Mouse (Mus musculus) embryo, embryonic 11.5 days (tissue): ENCODE measurements around the gene Mdc1.
A peak's percentile ranks its signal among the peaks of the same experiment; 100 is the strongest.
"Not testable (repeated sequence)": the region's sequence is repeated elsewhere in the genome, so short reads cannot be mapped to it uniquely, and the experiment has no call there.

Source experiments
- DNase-seq: peaks from one replicate; pipeline ENCODE4 v3.0.0-alpha.2; 2012; ENCODE audit warnings: low read depth, low spot score

Gene Mdc1

DNA sequence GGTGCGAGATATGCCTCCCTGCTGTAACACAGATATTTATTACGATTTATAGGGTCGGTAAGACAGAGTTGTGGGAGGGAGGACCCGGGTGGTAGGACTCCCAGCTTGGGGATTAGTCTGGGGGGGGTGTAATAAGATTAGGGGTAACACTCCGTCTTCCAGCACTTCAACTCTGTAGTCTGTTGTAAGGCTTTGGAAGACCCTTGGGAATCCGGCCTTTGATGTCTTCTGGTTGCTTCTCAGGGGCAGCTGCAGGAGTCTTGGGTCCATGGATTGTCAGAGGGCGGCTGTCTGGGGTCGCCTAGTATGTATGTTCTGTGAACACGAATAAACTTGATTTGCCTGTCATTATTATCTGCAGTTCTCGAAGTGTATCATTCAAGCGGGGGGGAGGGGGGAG lies 18.8 kb upstream of the Mdc1 start:
- DNase-seq, result no peak

DNA sequence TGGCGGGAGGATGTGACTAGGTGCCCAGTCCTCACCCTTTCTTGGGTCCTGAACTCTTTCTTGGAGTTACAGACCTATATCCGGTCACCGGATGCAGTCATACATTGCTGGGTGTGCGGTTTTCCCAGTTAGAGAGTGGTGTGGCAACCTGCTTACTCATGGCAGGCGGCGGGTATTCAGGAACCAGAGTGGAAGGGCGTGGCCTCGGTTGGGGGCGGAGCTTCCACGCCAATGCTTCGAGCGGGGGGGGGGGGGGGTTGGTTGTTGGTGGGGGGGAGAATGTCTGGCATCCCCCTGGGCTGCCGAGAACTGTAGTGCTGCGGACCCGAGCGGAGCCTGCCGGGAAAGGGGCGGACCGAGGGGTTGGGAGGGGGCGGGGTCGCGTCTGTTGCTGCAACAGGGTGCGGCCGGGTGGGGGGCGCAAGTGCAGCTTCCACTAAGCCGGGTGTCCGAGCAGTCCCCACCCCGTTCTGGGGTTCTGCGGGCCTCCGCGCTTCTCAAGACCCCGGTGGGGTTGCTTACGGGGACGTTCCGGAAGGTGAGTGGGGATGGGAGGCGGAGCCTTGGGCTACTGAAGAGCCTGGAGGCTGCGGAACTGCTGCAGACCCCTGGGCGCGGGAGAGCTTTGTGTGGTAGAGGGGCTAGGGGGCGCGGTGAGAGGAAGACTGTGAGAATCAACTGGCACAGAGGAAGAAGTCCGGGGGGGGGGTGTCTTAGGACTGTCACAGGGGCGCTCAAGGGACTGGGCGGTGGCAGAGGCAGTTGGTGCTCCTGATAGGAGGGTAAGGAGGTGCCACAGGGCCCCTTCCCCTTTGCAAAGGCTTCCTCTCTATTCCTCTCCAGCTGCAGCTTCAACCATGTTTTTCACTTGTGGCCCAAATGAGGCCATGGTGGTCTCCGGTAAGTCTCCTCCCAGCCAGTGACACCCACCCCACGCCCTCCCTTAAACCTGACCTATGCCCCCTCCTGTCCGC lies 18.1 kb upstream of the Mdc1 start, which contains the start of gene Flot1:
Flot1 (plus strand) TSS at position 267 of the 974 bp plus-strand sequence.
- DNase-seq, result peak; percentile 79

DNA sequence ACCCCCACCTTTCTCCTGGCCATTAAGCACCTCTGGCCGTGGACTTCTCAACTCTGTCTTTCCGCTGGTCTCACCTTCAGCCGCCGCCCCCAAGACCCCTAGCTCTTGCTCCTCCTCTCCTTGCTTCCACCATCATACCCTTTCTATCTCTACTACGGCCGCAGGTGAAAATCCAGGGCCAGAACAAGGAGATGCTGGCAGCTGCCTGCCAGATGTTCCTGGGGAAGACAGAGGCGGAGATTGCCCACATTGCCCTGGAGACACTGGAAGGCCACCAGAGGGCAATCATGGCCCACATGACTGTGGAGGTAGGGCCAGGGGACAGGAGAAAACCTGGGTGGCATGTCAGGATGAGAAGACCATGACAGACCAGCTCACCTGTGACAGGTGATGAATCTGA lies 16.9 kb upstream of the Mdc1 start:
- no peak for DNase-seq

DNA sequence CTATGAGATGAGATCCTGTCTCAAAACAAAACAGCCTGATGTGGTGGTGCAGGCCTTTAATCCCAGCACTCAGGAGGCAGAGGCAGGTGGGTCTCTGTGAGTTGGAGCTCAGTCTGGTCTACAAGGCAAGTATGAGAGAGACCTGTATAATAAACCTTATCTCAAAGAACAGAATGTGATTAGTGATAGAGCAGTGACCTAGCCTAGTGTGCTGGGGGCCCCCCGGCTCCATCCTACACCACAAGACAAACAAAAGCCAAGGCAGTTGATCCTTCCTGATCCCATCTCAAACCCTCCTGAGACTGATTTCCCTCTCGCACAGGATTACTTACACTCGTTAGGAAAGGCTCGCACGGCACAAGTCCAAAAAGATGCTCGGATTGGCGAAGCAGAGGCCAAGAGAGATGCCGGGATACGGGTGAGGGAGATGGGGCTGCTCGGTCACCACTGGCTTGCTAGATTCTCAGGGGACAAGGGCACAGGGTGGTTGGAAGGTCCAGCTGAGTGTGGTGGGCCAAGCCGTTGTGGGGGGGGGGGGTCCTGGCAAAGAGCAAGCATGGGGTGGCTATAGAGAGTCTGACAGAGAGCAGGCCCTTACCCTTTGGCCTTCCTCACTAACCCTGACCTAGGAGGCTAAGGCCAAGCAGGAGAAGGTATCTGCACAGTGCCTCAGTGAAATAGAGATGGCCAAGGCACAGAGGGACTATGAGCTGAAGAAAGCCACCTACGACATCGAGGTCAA lies 16.0 kb upstream of the Mdc1 start:
- no peak for DNase-seq

DNA sequence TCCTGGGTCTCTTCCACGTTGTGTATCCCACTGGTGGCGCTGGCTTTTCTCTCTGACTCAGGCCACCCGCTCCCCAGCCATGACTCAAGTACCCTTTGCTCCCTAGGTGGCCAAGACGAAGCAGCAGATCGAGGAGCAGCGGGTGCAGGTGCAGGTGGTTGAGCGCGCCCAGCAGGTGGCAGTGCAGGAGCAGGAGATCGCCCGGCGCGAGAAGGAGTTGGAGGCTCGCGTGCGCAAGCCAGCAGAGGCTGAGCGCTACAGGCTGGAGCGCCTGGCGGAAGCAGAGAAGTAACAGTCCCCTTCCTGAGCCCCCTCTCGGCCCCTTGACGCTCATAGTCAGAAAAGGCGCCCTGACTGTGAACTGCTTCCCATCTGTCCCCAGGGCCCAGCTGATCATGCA lies 11.6 kb upstream of the Mdc1 start:
- peak; percentile 68 for DNase-seq

DNA sequence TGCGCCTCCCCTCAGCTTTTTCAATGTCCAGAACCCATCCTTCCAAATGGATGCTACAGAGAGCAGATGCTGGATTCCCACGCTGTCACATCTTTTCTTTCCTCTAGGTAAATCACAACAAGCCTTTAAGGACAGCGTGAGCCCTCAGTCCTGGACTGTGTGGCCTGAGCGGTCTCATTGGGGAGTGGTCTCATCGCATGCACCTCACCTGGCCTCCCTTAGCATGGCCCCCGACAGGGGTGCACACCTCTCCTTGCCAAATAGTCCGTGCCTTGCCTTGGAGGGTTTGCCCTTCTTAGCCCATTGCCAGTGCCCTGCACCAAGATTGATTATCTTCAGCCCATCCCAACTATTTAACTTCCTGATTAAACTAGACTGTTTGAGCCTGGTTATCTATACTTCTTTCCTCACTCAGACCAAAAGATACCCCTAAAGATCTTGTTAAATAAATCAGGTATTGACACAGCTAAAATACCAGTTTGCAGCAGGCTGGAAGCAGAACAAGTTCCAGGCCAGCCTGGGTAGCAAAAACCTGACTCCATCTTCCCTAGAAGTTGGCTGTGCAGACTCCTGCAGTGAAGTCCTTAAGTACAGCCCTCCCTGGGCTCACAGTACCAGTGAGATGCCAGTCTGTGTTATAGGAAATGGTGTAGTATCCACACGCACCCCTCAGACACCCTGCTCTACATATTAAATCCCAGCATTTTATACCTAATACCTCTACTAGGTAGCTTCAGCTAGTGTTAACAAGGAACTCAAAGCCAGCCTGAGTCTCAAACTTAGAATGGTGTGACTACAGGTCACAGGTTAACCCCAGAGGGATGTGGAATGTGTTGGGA lies 8.7 kb upstream of the Mdc1 start:
- no peak for DNase-seq

DNA sequence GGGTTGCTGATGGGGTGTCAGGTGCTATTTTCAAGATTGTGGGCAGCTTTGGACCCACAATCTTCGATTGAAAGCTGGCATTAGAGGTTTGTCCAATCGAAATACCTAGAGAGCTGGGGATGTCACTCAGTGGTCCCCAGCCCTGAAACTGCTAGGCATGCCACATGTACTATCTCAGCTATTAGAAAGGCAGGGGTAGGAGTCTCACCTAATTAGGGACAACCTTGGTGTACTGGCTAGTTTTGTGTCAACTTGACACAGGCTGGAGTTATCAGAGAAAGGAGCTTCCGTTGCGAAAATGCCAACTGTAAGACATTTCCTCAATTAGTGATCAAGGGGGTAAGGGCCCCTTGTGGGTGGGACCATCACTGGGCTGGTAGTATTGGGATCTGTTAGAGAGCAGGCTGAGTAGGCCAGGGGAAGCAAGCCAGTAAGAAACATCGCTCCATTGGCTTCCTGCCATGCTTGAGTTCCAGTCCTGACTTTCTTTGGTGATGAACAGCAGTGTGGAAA lies 8.0 kb upstream of the Mdc1 start:
- DNase-seq, result no peak

DNA sequence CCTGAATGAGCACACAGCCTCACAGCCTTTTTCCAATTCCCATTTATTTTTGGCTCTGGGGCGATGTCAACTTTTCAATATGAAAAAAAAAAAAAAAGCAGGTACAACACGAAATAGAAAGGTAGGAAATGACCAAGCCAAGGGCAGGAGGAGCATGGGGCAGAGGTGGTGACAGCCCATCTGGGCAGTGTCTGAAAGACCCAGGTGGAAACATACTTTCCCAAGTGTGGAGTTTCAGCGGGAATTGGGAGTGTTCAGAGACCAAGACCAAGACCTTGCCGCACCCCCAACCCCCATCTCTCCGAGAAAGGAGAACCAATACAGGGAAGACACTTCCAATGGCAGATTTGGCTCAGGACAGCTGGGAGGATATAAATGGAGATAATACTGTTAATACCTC lies 7.4 kb upstream of the Mdc1 start:
- DNase-seq, result no peak

DNA sequence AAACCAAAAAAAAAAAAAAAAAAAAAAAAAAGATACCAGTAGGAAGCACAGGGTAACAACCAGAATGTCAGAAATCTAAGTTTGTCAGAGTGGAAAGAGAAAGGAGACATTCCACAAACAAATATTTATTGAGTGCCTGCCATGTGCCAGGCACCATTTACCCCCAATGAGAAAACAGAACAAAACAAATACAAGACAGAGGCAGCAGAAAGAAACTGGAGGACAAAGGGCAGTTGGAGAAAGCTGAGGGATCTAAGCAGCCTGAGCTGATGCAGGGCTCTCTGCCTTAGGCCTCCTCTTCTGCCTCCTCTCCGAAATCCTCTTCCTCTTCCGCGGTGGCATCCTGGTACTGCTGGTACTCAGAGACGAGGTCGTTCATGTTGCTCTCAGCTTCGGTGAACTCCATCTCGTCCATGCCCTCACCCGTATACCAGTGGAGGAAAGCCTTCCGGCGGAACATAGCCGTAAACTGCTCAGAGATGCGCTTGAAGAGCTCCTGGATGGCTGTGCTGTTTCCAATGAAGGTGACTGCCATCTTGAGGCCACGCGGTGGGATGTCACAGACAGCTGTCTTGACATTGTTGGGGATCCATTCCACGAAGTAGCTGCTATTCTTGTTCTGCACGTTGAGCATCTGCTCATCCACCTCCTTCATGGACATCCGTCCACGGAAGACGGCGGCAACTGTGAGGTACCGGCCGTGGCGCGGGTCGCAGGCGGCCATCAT lies 6.5 kb upstream of the Mdc1 start:
- DNase-seq, result no peak

DNA sequence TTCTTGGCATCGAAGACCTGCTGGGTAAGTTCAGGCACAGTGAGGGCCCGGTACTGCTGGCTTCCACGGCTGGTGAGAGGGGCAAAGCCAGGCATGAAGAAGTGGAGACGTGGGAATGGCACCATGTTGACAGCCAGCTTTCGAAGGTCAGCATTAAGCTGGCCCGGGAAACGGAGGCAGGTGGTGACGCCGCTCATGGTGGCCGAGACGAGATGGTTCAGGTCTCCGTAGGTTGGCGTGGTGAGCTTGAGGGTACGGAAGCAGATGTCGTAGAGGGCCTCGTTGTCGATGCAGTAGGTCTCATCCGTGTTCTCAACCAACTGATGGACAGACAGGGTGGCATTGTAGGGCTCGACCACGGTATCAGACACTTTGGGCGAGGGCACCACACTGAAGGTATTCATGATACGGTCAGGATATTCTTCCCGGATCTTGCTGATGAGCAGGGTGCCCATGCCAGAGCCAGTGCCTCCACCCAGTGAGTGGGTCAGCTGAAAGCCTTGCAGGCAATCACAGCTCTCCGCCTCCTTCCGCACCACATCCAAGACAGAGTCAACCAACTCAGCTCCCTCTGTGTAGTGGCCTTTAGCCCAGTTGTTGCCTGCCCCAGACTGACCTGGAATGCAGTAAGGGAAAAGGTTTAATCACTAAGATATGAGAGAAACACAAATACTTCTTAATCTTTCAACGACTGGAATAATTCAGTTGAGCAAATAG lies 5.7 kb upstream of the Mdc1 start:
- no peak for DNase-seq

DNA sequence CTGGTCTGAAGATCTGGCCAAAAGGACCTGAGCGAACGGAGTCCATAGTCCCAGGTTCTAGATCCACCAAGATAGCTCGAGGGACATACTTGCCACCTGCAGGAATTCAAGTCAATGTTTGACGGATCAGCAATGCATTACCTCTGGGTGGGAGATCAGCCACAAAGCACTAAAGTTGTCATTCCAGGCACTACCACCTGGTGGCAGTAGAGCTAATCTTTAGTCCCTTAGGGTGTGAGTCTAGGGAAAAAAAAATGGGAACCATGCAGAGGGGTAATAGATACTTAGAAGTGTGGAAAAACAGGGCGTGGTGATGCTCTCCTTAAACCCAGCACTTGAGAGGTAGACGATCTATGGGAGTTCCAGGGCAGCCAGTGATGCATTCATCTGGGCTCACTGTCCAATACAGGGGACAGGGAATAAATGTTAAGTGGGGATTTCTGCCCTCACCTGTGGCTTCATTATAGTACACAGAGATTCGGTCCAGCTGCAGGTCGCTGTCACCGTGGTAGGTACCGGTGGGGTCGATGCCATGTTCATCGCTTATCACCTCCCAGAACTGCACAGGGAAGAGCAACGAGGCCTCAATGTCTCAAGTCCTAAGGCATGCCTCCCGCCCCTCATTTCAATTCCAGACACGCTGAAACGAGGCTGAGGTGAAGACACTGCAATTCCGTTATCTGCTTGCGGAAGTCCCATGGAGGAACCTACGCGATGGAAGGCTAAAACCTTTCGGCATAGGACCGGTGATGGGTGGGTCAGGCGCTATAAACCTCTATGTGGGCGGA lies 4.9 kb upstream of the Mdc1 start:
- peak; percentile 75 for DNase-seq

DNA sequence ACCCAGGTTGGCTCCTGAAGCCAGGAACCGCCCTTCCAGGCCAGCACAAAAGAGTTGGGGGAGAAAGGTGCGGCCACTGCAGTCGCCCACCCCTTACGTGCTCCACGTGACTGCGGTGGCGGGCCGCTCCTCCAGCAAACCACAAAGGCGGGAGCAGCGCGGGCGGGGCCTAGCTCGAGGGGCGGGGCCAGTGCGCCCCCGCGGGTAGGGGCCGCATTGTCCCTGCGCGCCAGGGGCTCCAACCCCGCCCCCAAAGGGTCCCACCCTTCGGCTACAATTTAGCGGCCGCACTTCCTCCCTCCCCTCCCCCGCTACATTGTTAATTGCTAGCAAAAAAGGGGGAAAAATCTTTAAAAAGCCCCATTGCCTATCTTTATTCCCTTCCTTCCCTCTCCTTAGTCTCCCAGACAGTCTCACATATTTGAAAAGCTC lies 4.3 kb upstream of the Mdc1 start:
- DNase-seq, result peak; percentile 87

DNA sequence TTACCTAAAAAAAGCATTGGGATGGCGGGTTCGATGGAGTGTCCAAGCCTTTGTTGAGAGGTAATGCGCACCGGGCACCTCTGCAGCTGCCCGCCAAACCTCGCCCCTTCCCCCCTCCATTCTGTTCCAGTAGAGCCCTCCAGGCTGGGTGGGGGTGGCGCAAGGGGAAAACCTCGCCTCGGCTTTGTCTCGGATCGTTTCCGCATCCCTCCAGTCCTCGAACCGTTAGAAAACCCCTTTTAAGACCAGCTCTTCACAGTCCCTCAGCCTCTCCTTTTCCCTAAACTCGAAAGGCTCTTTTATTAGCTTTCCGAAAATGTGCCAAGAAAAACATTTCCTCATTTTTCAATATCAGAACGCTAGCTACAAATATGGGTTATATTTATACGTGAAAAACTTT lies 3.8 kb upstream of the Mdc1 start:
- DNase-seq, result no peak

DNA sequence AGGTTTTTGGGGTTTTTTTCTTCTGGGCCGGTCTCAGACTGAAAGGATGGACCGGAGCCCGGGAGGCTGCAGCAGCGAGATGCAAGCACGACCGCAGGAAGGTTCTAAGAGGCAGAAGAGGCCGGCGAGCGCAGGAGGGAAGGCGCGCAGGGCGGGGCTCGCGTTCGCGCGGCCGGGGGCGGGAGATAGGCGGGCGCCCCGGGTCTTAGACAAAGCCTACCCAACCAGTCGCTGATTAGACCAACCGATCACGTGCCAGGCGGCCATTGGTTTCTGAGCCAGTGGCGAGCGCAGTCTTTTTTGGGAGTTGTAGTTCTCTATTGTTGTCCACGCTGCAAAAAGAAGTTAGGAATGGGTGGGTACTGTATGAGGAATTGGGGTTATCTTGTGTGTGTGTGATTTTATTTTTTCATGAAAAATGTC lies 3.2 kb upstream of the Mdc1 start, which contains the start of gene Tubb5:
Tubb5 (minus strand) TSS at position 185 of the 423 bp plus-strand sequence.
- DNase-seq, result peak; percentile 92

DNA sequence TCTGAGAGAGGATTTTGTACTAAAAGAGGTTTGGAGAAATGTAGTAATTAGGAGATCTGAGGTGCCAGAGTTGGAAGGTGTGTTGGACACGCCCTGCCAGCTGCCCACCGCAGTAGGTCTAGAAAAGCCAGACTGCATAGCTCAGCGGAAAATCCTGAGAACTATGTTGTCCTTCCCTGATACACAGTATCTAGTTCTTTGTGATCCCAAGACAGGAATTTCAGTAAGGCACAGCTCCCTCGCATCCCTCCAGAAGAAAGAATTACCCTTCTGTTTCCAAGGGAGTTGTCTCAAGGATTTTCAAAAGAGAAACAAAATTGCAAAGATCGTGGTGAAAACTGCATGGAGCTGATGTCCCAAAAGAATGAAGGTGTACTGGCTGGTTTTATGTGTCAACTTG lies 2.7 kb upstream of the Mdc1 start:
- DNase-seq, result no peak

DNA sequence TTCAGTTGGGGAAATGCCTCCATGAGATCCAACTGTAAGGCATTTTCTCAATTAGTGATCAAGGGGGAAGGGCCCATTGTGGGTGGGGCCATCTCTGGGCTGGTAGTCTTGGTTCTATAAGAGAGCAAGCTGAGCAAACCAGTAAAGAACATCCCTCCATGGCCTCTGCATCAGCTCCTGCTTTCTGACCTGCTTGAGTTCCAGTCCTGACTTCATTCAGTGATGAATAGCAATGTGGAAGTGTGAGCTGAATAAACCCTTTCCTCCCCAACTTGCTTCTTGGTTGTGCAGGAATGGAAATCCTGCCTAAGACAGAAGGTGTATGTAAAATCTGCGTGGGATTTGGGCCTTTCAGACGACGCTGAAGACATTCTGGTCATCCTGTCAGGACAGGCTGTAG lies 2.3 kb upstream of the Mdc1 start:
- DNase-seq, result not testable (repeated sequence)

DNA sequence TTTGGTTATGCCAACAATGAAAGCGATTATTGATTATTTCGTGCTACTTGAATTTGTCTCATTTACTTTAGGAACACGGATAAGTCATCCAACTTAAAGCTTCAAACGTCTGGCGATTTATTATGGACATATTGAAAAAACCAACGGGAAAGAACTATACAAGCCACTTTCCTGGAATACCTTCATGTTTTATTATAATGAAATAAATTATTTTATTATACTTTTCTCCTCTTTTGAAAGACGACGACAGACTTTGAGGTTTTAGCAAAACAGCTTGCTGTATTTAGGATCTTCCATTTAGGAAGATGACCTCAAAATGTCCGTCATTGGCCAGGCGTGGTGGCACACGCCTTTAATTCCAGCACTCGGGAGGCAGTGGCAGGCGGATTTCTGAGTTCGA lies 754 bp upstream of the Mdc1 start:
- no peak for DNase-seq

DNA sequence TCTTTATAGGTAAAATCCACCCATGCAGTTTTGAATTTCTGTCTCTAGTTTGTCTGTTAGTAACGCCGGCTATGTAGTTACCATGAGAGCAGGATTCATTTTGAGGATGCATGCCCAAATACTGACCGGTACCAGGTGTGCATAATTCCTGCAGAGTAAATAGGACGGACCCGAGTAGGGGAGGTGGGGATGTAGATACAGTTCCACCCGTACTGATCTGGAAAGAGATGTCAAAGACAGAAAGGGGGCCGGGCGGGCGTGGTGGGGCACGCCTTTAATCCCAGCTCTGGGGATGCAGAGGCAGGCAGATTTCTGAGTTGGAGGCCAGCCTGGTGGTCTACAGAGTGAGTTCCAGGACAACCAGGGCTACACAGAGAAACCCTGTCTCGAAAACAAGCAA lies 691 bp downstream of the Mdc1 start:
- DNase-seq, result no peak

DNA sequence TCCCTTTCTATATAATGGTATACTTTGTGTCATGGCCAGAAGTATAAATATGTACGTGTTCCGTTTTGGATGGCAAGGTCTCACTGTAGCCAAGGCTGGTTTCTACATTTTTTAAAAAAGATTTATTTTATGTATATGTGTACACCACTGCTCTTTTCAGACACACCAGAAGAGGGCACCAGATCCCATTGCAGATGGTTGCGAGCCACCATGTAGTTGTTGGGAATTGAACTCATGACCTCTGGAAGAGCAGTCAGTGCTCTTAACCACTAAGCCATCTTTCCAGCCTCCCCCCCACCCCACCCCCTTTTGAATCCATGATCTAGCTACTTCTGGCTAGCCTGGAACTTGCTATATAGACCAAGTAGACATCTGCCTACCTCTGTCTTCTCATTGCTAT lies 2.2 kb downstream of the Mdc1 start:
- DNase-seq, result no peak
